Mouse (Mus musculus) thymus, postnatal 0 days (tissue): ENCODE measurements at regions not wholly inside any gene's neighbourhood (a gene's known extent, or its start where the extent isn't known, plus 50 kb on each side); places are given as distances from the start of the nearest gene placed in this dataset.
"Not testable (repeated sequence)": the region's sequence is repeated elsewhere in the genome, so short reads cannot be mapped to it uniquely, and the experiment has no call there.

Experiments used
- DNase-seq: peaks from one replicate; pipeline ENCODE4 v3.0.0-alpha.2; 2015; ENCODE audit warnings: low spot score

GRCm38 (mm10) chr5:100309807-100310165 is 106.2 kb downstream of the Sec31a start:
- DNase-seq = no peak

- no peak for DNase-seq
Observed at GRCm38 (mm10) chr5:100309071-100309806, 106.8 kb downstream of the Sec31a start.

- no peak for DNase-seq
Observed at GRCm38 (mm10) chr5:100304403-100304802, 111.6 kb downstream of the Sec31a start.

- DNase-seq = no peak
Observed at GRCm38 (mm10) chr5:100302068-100302775, 113.8 kb downstream of the Sec31a start.

- no peak for DNase-seq
Observed at GRCm38 (mm10) chr5:100299141-100299540, 116.9 kb downstream of the Sec31a start.

GRCm38 (mm10) chr5:100294189-100294588 is 121.8 kb downstream of the Sec31a start:
- no peak for DNase-seq

- DNase-seq = no peak
Observed at GRCm38 (mm10) chr5:100280215-100280614, 120.6 kb upstream of the Tmem150c start.

- no peak for DNase-seq
Observed at GRCm38 (mm10) chr5:100279474-100279873, 119.9 kb upstream of the Tmem150c start.

- DNase-seq = no peak
Observed at GRCm38 (mm10) chr5:100274674-100275073, 115.1 kb upstream of the Tmem150c start.

GRCm38 (mm10) chr5:100271975-100272374 is 112.4 kb upstream of the Tmem150c start:
- not testable (repeated sequence) for DNase-seq

GRCm38 (mm10) chr5:100270841-100271686 is 111.5 kb upstream of the Tmem150c start:
- no peak for DNase-seq

GRCm38 (mm10) chr5:100268111-100268878 is 108.7 kb upstream of the Tmem150c start:
- DNase-seq = no peak

- no peak for DNase-seq
Observed at GRCm38 (mm10) chr5:100266671-100267510, 107.3 kb upstream of the Tmem150c start.

GRCm38 (mm10) chr5:100259803-100260693 is 100.4 kb upstream of the Tmem150c start:
- DNase-seq = no peak

GRCm38 (mm10) chr5:100258952-100259710 is 99.5 kb upstream of the Tmem150c start:
- no peak for DNase-seq

- no peak for DNase-seq
Observed at GRCm38 (mm10) chr5:100255276-100255675, 95.7 kb upstream of the Tmem150c start.

GRCm38 (mm10) chr5:100252036-100252435 is 92.4 kb upstream of the Tmem150c start:
- no peak for DNase-seq

- DNase-seq = peak; percentile 47
Observed at GRCm38 (mm10) chr5:100249757-100250156, 90.1 kb upstream of the Tmem150c start.
